Comparison of ENCODE assay signal across 21 mouse cellular contexts in the genomic region with DNA sequence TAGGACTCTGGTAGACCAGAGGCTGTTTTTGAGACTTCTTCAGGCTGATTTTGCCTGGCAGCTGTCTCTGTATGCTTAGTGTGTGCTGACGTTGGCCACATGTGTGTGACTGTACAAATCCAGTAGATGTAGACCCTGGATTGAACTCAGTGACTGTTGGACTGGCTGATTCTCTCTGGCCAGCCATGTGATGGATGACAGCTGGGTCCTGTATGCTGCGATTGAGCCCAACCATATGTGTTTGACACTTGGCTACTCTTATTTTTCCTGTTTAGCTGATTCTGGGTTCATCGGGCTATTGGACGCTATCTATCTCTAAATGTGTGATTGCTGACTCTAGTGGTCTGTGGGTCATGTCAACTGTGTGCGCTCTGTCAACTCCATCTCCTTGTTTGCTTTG. TPM values are rescaled to one million over a fixed set of nuclear protein-coding genes. Genes with fewer than 3 reads are reported as not detected.
A peak's percentile ranks its signal among the peaks of the same experiment; 100 is the strongest.
DNase-seq lines count a peak whose midpoint lies in the region; ATAC-seq and TF ChIP-seq lines count a peak whose summit lies in the region.
"Had no signal": no experiment of that assay in that cellular context is flagged by ENCODE, and none has a peak within 500 bp of the region (broad histone marks: within the 10 kb centered on the region; RNA-seq: fewer than 3 reads in every experiment).

No protein-coding gene starts in this region.

- DNase-seq in heart, postnatal 10 days, result peak; percentile 34 to 43
- DNase-seq in heart, adult 11 months, result no peak
- DNase-seq in stomach, postnatal 0 days (ENCODE audit: low spot score), result no peak
- DNase-seq in lung, postnatal 0 days (ENCODE audit: low spot score), result peak; percentile 75
- DNase-seq in thymus, adult 2 months, result no peak
- DNase-seq: adrenal gland, postnatal 10 days; cerebellum, postnatal 10 days; gastrocnemius, postnatal 36 days; left cerebral cortex, postnatal 4 days had no signal

- ATAC-seq in stomach, embryonic 14.5 days (ENCODE audit: insufficient number of reproducible peaks, insufficient read depth, low FRiP score, low read depth), result peak; percentile 74; the same call in 1 of the 2 replicates
- no peak; the same call in 1 of the 2 replicates for ATAC-seq in stomach, postnatal 0 days (ENCODE audit: low FRiP score, low TSS enrichment)
- peak; percentile 96 for ATAC-seq in lung, postnatal 0 days
- no peak for ATAC-seq in megakaryocyte progenitor cell, adult 5-6 weeks (replicated peaks; ENCODE audit: poor library complexity)
- ATAC-seq: intestine, embryonic 16.5 days had no signal

- no peak for TF ChIP-seq CTCF in stomach, postnatal 0 days (IDR thresholded peaks at IDR 0.05; ENCODE audit: low read depth)
- TF ChIP-seq CTCF in lung, postnatal 0 days (IDR thresholded peaks at IDR 0.05), result no peak
- no peak for TF ChIP-seq CTCF in thymus, adult 2 months (IDR thresholded peaks at IDR 0.05; ENCODE audit: borderline replicate concordance, control insufficient read depth, extremely low read depth, insufficient read depth, low read length, poor library complexity)

- intact Hi-C loops in heart, postnatal 10 days (cut with DNase I), result no loop called here

- H3K9me3 ChIP-seq in stomach, embryonic 14.5 days (ENCODE audit: control insufficient read depth, low read depth, low read length), result no peaks in the 10 kb centered on the region
- H3K9me3 ChIP-seq in stomach, postnatal 0 days (ENCODE audit: control insufficient read depth, low read length), result no peaks in the 10 kb centered on the region
- no peaks in the 10 kb centered on the region for H3K9me3 ChIP-seq in lung, postnatal 0 days (ENCODE audit: low read length)
- H3K9me3 ChIP-seq: G1E; neural tube, embryonic 13.5 days had no signal

- TF ChIP-seq EP300 in stomach, postnatal 0 days (optimal IDR thresholded peaks at IDR 0.05), result no peak
- peak; percentile 48; the same call in 1 of the 2 replicates for TF ChIP-seq EP300 in lung, postnatal 0 days (IDR thresholded peaks at IDR 0.05)

- H3K36me3 ChIP-seq in stomach, embryonic 14.5 days (ENCODE audit: control insufficient read depth, insufficient read depth, low read length), result no peaks in the 10 kb centered on the region
- no peaks in the 10 kb centered on the region for H3K36me3 ChIP-seq in stomach, postnatal 0 days (ENCODE audit: control insufficient read depth, insufficient read depth, low read length)
- H3K36me3 ChIP-seq in lung, postnatal 0 days (ENCODE audit: insufficient read depth, low read length), result no peaks in the 10 kb centered on the region
- no peaks in the 10 kb centered on the region for H3K36me3 ChIP-seq in thymus, adult 2 months (ENCODE audit: control insufficient read depth, insufficient read depth, low read length)
- H3K36me3 ChIP-seq: forebrain, embryonic 10.5 days; G1E; neural tube, embryonic 13.5 days had no signal

- no peaks in the 10 kb centered on the region for H3K4me1 ChIP-seq in stomach, embryonic 14.5 days (ENCODE audit: control insufficient read depth, insufficient read depth, low read length)
- H3K4me1 ChIP-seq in stomach, postnatal 0 days (replicated peaks; ENCODE audit: control insufficient read depth, insufficient read depth), result no peaks in the 10 kb centered on the region
- no peaks in the 10 kb centered on the region for H3K4me1 ChIP-seq in lung, postnatal 0 days (ENCODE audit: insufficient read depth, low read depth, low read length)
- H3K4me1 ChIP-seq in thymus, adult 2 months (replicated peaks; ENCODE audit: control insufficient read depth, insufficient read depth, low read length), result no peaks in the 10 kb centered on the region
- H3K4me1 ChIP-seq: neural tube, embryonic 13.5 days had no signal

- no peak overlapping the region for H3K27ac ChIP-seq in stomach, embryonic 14.5 days (ENCODE audit: low read length)
- H3K27ac ChIP-seq in stomach, postnatal 0 days (replicated peaks), result no peak overlapping the region
- no peak overlapping the region for H3K27ac ChIP-seq in lung, postnatal 0 days (ENCODE audit: low read length)
- H3K27ac ChIP-seq in thymus, adult 2 months (ENCODE audit: control insufficient read depth, insufficient read depth, low read length), result no peak overlapping the region
- H3K27ac ChIP-seq: forebrain, embryonic 10.5 days; neural tube, embryonic 13.5 days had no signal

- 66% methylated on average over 5 of the region's 5 CpGs for WGBS in stomach, embryonic 14.5 days
- 55% methylated on average over 5 of the region's 5 CpGs for WGBS in stomach, postnatal 0 days
- 51% methylated on average over 5 of the region's 5 CpGs for WGBS in lung, postnatal 0 days
- 99% methylated on average over 5 of the region's 5 CpGs for WGBS in thymus, adult 2 months

- no peaks in the 10 kb centered on the region for H3K27me3 ChIP-seq in stomach, embryonic 14.5 days (ENCODE audit: control insufficient read depth, insufficient read depth, low read length)
- no peaks in the 10 kb centered on the region for H3K27me3 ChIP-seq in stomach, postnatal 0 days (ENCODE audit: control insufficient read depth, insufficient read depth, low read length)
- no peaks in the 10 kb centered on the region for H3K27me3 ChIP-seq in lung, postnatal 0 days (replicated peaks; ENCODE audit: insufficient read depth, low read length)
- no peaks in the 10 kb centered on the region; the same call in 1 of the 2 replicates for H3K27me3 ChIP-seq in thymus, adult 2 months (ENCODE audit: control insufficient read depth, insufficient read depth, low read length)

- no peak overlapping the region for H3K4me3 ChIP-seq in stomach, embryonic 14.5 days (ENCODE audit: low read depth, low read length)
- H3K4me3 ChIP-seq in stomach, postnatal 0 days (ENCODE audit: low read depth, low read length), result no peak overlapping the region
- no peak overlapping the region for H3K4me3 ChIP-seq in lung, postnatal 0 days (ENCODE audit: low read depth, low read length)
- H3K4me3 ChIP-seq in thymus, adult 2 months (ENCODE audit: control insufficient read depth, insufficient read depth, low read length), result no peak overlapping the region
- H3K4me3 ChIP-seq: forebrain, embryonic 10.5 days; neural tube, embryonic 13.5 days had no signal

- H3K4me2 ChIP-seq in stomach, embryonic 14.5 days (replicated peaks; ENCODE audit: low read depth, low read length), result no peak overlapping the region
- H3K4me2 ChIP-seq in stomach, postnatal 0 days (replicated peaks; ENCODE audit: low read depth), result no peak overlapping the region
- H3K4me2 ChIP-seq in lung, postnatal 0 days (replicated peaks; ENCODE audit: low read depth, low read length), result peak overlapping the region; percentile 42; the same call in 1 of the 2 replicates
- H3K4me2 ChIP-seq: neural tube, embryonic 13.5 days had no signal

- TF ChIP-seq POLR2A in thymus, adult 2 months (IDR thresholded peaks at IDR 0.05; ENCODE audit: control insufficient read depth, extremely low read depth, insufficient read depth, low read length, poor library complexity), result no peak

- no peak overlapping the region for H3K9ac ChIP-seq in stomach, embryonic 14.5 days (replicated peaks; ENCODE audit: low read depth, low read length)
- H3K9ac ChIP-seq in stomach, postnatal 0 days (ENCODE audit: low read length), result no peak overlapping the region
- no peak overlapping the region for H3K9ac ChIP-seq in lung, postnatal 0 days (replicated peaks; ENCODE audit: low read depth)
- H3K9ac ChIP-seq: neural tube, embryonic 13.5 days had no signal

RNA-seq across cellular contexts. Expression of a gene that starts 3.1 kb away (rescaled TPM):
- 1 to 10 TPM; 1.3 to 1.8 TPM for total RNA-seq in heart, postnatal 10 days (2021)
- polyA plus RNA-seq in stomach, embryonic 14.5 days (2014; fragmentation: Nextera tagmentation; extraction: Ambion mirVana), result 13.0 and 13.8 TPM in 2 replicates
- polyA plus RNA-seq in stomach, postnatal 0 days (2015; fragmentation: Nextera tagmentation; extraction: Ambion mirVana), result 5.2 and 6.4 TPM in 2 replicates
- polyA plus RNA-seq in lung, postnatal 0 days (2015; fragmentation: Nextera tagmentation; extraction: Ambion mirVana), result 88.1 and 90.0 TPM in 2 replicates
- 0.27 and 0.36 TPM in 2 replicates for polyA plus RNA-seq in thymus, adult 2 months (2012; rRNA removed)
- 6.6 and 12.0 TPM in 2 replicates for total RNA-seq in megakaryocyte progenitor cell, adult 5-6 weeks (2015)
- total RNA-seq in megakaryocyte progenitor cell, adult 5-6 weeks (2017), result 3.2 and 8.6 TPM in 2 replicates
- total RNA-seq: gastrocnemius, postnatal 36 days had no signal

RNA-seq across cellular contexts. Expression of a gene that starts 21.9 kb away (rescaled TPM):
- 10 to 100 TPM; 13.3 to 13.7 TPM for total RNA-seq in heart, postnatal 10 days (2021)
- 41.5 and 47.9 TPM in 2 replicates for polyA plus RNA-seq in stomach, embryonic 14.5 days (2014; fragmentation: Nextera tagmentation; extraction: Ambion mirVana)
- 19.9 and 20.3 TPM in 2 replicates for polyA plus RNA-seq in stomach, postnatal 0 days (2015; fragmentation: Nextera tagmentation; extraction: Ambion mirVana)
- polyA plus RNA-seq in lung, postnatal 0 days (2015; fragmentation: Nextera tagmentation; extraction: Ambion mirVana), result 24.2 and 26.5 TPM in 2 replicates
- 50.2 and 50.9 TPM in 2 replicates for polyA plus RNA-seq in thymus, adult 2 months (2012; rRNA removed)
- 28.1 and 36.6 TPM in 2 replicates for total RNA-seq in megakaryocyte progenitor cell, adult 5-6 weeks (2015)
- total RNA-seq in megakaryocyte progenitor cell, adult 5-6 weeks (2017), result 23.7 and 25.1 TPM in 2 replicates

RNA-seq across cellular contexts. Expression of a gene that starts 53.2 kb away (rescaled TPM):
- total RNA-seq in heart, postnatal 10 days (2021), result not detected
- not detected in 2 replicates for polyA plus RNA-seq in stomach, embryonic 14.5 days (2014; fragmentation: Nextera tagmentation; extraction: Ambion mirVana)
- polyA plus RNA-seq in stomach, postnatal 0 days (2015; fragmentation: Nextera tagmentation; extraction: Ambion mirVana), result not detected in 2 replicates
- polyA plus RNA-seq in lung, postnatal 0 days (2015; fragmentation: Nextera tagmentation; extraction: Ambion mirVana), result not detected in 2 replicates
- not detected in 2 replicates for polyA plus RNA-seq in thymus, adult 2 months (2012; rRNA removed)
- 0.59 TPM in 1 of 2 replicates, not detected in the other for total RNA-seq in megakaryocyte progenitor cell, adult 5-6 weeks (2015)
- total RNA-seq in megakaryocyte progenitor cell, adult 5-6 weeks (2017), result not detected in 2 replicates
- total RNA-seq: adrenal gland, postnatal 10 days; G1E; gastrocnemius, postnatal 36 days; layer of hippocampus, postnatal 25 days; left cerebral cortex, postnatal 4 days; megakaryocyte, adult 5-6 weeks; midbrain, postnatal 0 days had no signal
- polyA plus RNA-seq: embryonic facial prominence, embryonic 11.5 days; forebrain, embryonic 10.5 days; frontal cortex, adult 2 months; G1E; hindbrain, embryonic 11.5 days; intestine, embryonic 16.5 days; midbrain, postnatal 0 days; neural tube, embryonic 13.5 days had no signal

Comparison
In these comparisons a context has a peak if more than half of its experiments do, and no peak if none do; other contexts are left out.
1. DNase-seq: peak in heart, postnatal 10 days (2 of 2) and lung, postnatal 0 days (single experiment); none in heart, adult 11 months (single experiment), stomach, postnatal 0 days (single experiment) and thymus, adult 2 months (single experiment).
2. ATAC-seq: peak in stomach, embryonic 14.5 days (single experiment) and lung, postnatal 0 days (single experiment); none in stomach, postnatal 0 days (single experiment) and megakaryocyte progenitor cell, adult 5-6 weeks (single experiment).